Mouse (Mus musculus): Measurements from ENCODE around the gene Scin. TPM values are rescaled to one million over a fixed set of nuclear protein-coding genes. Genes with fewer than 3 reads are reported as not detected.

The Scin gene
- polyA plus RNA-seq, 1 experiment, result not detected

DNA sequence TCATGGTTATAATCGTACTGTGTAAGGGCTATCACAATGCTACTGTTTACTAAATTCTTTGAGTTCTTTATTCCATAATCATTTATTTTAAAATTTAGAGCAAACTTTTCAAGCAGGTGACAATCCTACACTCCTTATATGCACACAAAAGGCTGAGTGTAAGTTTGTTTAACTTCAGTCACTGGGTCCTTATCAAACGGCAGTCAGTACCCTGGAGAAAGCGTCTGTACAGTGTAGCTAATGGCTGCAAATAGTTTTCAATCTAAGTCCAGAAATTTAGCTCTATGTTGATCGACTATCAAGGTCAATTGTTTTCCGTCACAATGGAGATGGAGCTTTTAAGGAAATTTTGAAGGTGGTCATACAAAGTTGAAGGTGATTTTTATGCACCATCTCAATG, 52.0 kb downstream of the Scin start:
- H3K36me3 ChIP-seq (ENCODE audit: control insufficient read depth, insufficient read depth), result no peaks in the 10 kb centered on the region
- H3ac ChIP-seq (ENCODE audit: control insufficient read depth, insufficient read length, low read depth), result no peak overlapping the region
- H3K79me3 ChIP-seq (ENCODE audit: low read depth), result no peaks in the 10 kb centered on the region
- H3K4me3 ChIP-seq (ENCODE audit: insufficient read depth, poor library complexity, severe bottlenecking), result no peak overlapping the region
- H3K79me2 ChIP-seq (ENCODE audit: control insufficient read depth, insufficient read depth), result no peaks in the 10 kb centered on the region
- H3K27me3 ChIP-seq (ENCODE audit: control insufficient read depth, insufficient read depth, insufficient read length), result no peaks in the 10 kb centered on the region
- TF ChIP-seq MYOG (IDR thresholded peaks at IDR 0.05; ENCODE audit: control insufficient read depth, extremely low read depth, insufficient read length) (no peak), CEBPB (IDR thresholded peaks at IDR 0.05; ENCODE audit: low read depth) (no peak), MYOD1 (IDR thresholded peaks at IDR 0.05; ENCODE audit: control insufficient read depth, insufficient read length, low read depth) (no peak), MAX (IDR thresholded peaks at IDR 0.05) (no peak), USF1 (IDR thresholded peaks at IDR 0.05; ENCODE audit: low read depth) (no peak), FOSL1 (IDR thresholded peaks at IDR 0.05; ENCODE audit: insufficient read depth, low read length, poor library complexity, severe bottlenecking) (no peak), CTCF (IDR thresholded peaks at IDR 0.05; ENCODE audit: control insufficient read depth, insufficient read depth, insufficient read length) (no peak)

DNA sequence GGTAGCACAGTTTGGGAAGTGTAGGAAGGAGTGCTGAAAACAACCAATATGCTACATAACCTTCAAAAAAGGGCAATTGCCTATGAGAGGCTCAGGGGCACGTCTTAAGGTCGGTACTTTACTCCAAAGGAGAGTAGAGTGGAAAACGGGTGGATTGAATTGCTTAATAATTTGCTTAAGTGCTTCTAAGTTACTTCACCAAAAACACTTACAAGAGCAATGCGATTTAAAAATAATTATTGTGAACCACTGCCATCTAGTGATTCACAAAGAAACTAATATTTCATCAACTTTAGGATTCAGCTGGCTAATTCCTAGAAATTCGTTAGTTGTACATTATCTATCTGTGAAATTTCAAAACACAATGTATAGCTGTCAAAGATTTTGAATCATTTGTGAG, 60.4 kb downstream of the Scin start:
- Histone ChIP-seq H3K79me3 (ENCODE audit: low read depth) (no peaks in the 10 kb centered on the region), H3K79me2 (ENCODE audit: control insufficient read depth, insufficient read depth) (no peaks in the 10 kb centered on the region), H3ac (ENCODE audit: control insufficient read depth, insufficient read length, low read depth) (no peak overlapping the region), H3K36me3 (ENCODE audit: control insufficient read depth, insufficient read depth) (no peaks in the 10 kb centered on the region), H3K27me3 (ENCODE audit: control insufficient read depth, insufficient read depth, insufficient read length) (peaks cover 3% of the 10 kb centered on the region), H3K4me3 (ENCODE audit: insufficient read depth, poor library complexity, severe bottlenecking) (no peak overlapping the region)
- no peak for TF ChIP-seq CTCF (IDR thresholded peaks at IDR 0.05; ENCODE audit: control insufficient read depth, insufficient read depth, insufficient read length)
- no peak for TF ChIP-seq MYOD1 (IDR thresholded peaks at IDR 0.05; ENCODE audit: control insufficient read depth, insufficient read length, low read depth)
- TF ChIP-seq FOSL1 (IDR thresholded peaks at IDR 0.05; ENCODE audit: insufficient read depth, low read length, poor library complexity, severe bottlenecking), result no peak
- no peak for TF ChIP-seq MYOG (IDR thresholded peaks at IDR 0.05; ENCODE audit: control insufficient read depth, extremely low read depth, insufficient read length)
- no peak for TF ChIP-seq CEBPB (IDR thresholded peaks at IDR 0.05; ENCODE audit: low read depth)
- TF ChIP-seq USF1 (IDR thresholded peaks at IDR 0.05; ENCODE audit: low read depth), result no peak
- TF ChIP-seq MAX (IDR thresholded peaks at IDR 0.05), result no peak

DNA sequence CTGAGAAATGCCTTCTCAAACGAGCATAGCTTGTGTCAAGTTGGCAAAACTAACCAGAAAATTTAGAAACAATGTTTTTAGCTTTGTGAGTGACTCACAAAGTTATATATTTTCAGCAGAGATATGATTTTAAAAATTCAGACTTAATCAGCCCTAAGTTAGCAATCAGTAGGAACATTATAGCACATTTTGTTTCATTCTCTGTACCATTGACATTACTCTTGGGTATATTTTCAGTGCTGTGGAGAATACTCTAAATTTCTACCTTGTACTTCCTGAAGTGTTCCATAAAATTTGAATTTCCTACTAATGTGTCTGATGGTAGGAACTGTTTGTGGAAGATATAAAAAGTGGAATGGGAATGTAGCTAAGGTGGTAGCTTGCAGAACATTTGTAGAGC, 87.0 kb downstream of the Scin start:
- Histone ChIP-seq H3K36me3 (ENCODE audit: control insufficient read depth, insufficient read depth) (no peaks in the 10 kb centered on the region), H3K4me3 (ENCODE audit: insufficient read depth, poor library complexity, severe bottlenecking) (no peak overlapping the region), H3K79me2 (ENCODE audit: control insufficient read depth, insufficient read depth) (no peaks in the 10 kb centered on the region), H3ac (ENCODE audit: control insufficient read depth, insufficient read length, low read depth) (no peak overlapping the region), H3K79me3 (ENCODE audit: low read depth) (no peaks in the 10 kb centered on the region), H3K27me3 (ENCODE audit: control insufficient read depth, insufficient read depth, insufficient read length) (no peaks in the 10 kb centered on the region)
- TF ChIP-seq MYOG (IDR thresholded peaks at IDR 0.05; ENCODE audit: control insufficient read depth, extremely low read depth, insufficient read length), result no peak
- no peak for TF ChIP-seq USF1 (IDR thresholded peaks at IDR 0.05; ENCODE audit: low read depth)
- no peak for TF ChIP-seq MYOD1 (IDR thresholded peaks at IDR 0.05; ENCODE audit: control insufficient read depth, insufficient read length, low read depth)
- TF ChIP-seq CEBPB (IDR thresholded peaks at IDR 0.05; ENCODE audit: low read depth), result no peak
- TF ChIP-seq CTCF (IDR thresholded peaks at IDR 0.05; ENCODE audit: control insufficient read depth, insufficient read depth, insufficient read length), result no peak
- TF ChIP-seq FOSL1 (IDR thresholded peaks at IDR 0.05; ENCODE audit: insufficient read depth, low read length, poor library complexity, severe bottlenecking), result no peak
- TF ChIP-seq MAX (IDR thresholded peaks at IDR 0.05), result no peak

GRCm38 (mm10) chr12:40043816-40044585, 90.0 kb downstream of the Scin start:
- H3K4me3 ChIP-seq (ENCODE audit: insufficient read depth, poor library complexity, severe bottlenecking), result no peak overlapping the region
- no peaks in the 10 kb centered on the region for H3K79me2 ChIP-seq (ENCODE audit: control insufficient read depth, insufficient read depth)
- no peaks in the 10 kb centered on the region for H3K36me3 ChIP-seq (ENCODE audit: control insufficient read depth, insufficient read depth)
- TF ChIP-seq FOSL1 (IDR thresholded peaks at IDR 0.05; ENCODE audit: insufficient read depth, low read length, poor library complexity, severe bottlenecking), result no peak
- TF ChIP-seq USF1 (IDR thresholded peaks at IDR 0.05; ENCODE audit: low read depth), result no peak
- H3K79me3 ChIP-seq (ENCODE audit: low read depth), result no peaks in the 10 kb centered on the region
- H3ac ChIP-seq (ENCODE audit: control insufficient read depth, insufficient read length, low read depth), result no peak overlapping the region
- H3K27me3 ChIP-seq (ENCODE audit: control insufficient read depth, insufficient read depth, insufficient read length), result no peaks in the 10 kb centered on the region

DNA sequence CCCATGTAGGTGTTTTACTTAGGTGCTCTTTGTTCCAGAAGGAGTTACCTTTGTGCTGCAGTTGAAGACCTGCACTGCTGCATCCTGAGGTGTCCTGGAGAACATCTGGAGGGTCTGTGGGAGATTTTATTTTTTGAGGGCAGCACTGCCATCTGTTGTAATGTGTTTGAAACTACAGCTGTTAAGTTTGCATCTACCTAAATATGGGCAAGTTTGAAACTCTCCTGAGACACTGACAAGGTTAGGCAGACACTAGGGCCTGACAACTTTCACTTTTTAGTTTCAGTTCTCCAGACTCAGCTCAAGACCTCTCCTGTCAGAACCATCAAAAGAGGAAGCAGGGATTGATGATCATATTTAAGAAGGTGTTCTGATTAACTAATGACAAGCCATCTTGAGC, 94.0 kb downstream of the Scin start:
- no peak for TF ChIP-seq MYOG (IDR thresholded peaks at IDR 0.05; ENCODE audit: control insufficient read depth, extremely low read depth, insufficient read length)
- TF ChIP-seq CEBPB (IDR thresholded peaks at IDR 0.05; ENCODE audit: low read depth), result no peak
- TF ChIP-seq USF1 (IDR thresholded peaks at IDR 0.05; ENCODE audit: low read depth), result no peak
- no peak for TF ChIP-seq FOSL1 (IDR thresholded peaks at IDR 0.05; ENCODE audit: insufficient read depth, low read length, poor library complexity, severe bottlenecking)
- TF ChIP-seq CTCF (IDR thresholded peaks at IDR 0.05; ENCODE audit: control insufficient read depth, insufficient read depth, insufficient read length), result no peak
- TF ChIP-seq MAX (IDR thresholded peaks at IDR 0.05), result no peak
- TF ChIP-seq MYOD1 (IDR thresholded peaks at IDR 0.05; ENCODE audit: control insufficient read depth, insufficient read length, low read depth), result no peak
- Histone ChIP-seq H3K79me2 (ENCODE audit: control insufficient read depth, insufficient read depth) (no peaks in the 10 kb centered on the region), H3K27me3 (ENCODE audit: control insufficient read depth, insufficient read depth, insufficient read length) (no peaks in the 10 kb centered on the region), H3K36me3 (ENCODE audit: control insufficient read depth, insufficient read depth) (no peaks in the 10 kb centered on the region), H3ac (ENCODE audit: control insufficient read depth, insufficient read length, low read depth) (no peak overlapping the region), H3K4me3 (ENCODE audit: insufficient read depth, poor library complexity, severe bottlenecking) (no peak overlapping the region), H3K79me3 (ENCODE audit: low read depth) (no peaks in the 10 kb centered on the region)

Data from C2C12 (cell line).